ENCODE assay signal across 21 mouse cellular contexts in the genomic region with DNA sequence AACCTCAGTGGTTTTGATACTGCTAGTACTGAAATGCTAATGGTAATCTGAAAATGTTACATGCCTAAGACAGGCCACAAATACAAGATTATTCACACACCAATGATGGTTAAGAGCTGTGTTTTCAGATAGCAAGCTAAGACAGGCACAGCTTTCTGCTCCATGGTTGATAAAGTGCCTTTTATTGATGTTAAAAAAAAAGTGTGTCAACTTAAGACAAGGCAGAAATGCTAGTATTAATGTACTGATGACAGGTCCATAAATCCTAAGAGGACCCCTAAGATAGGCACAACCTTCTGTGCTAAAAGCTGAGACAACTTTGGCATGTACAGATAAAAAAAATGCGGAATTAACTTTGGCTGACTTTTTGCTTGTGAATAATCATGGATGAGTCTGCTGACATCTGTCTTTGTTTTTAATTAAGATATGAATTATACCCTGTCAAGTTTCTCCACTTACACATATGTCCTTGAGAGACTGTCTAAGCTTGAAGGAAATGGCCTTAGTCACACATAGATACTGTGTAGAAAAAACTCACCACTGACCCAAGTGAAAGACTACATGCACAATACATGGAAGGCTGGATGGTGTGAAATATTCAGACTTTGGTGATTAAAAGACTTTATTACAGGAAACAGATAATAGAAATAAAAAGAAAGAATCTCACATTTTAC.
"Had no signal": no experiment of that assay in that cellular context is flagged by ENCODE, and none has a peak within 500 bp of the region (broad histone marks: within the 10 kb centered on the region; RNA-seq: fewer than 3 reads in every experiment).

No protein-coding gene starts in this region.

- H3K36me3 ChIP-seq: limb, embryonic 12.5 days; liver, embryonic 12.5 days; liver, embryonic 15.5 days; midbrain, embryonic 12.5 days; midbrain, embryonic 15.5 days; neural tube, embryonic 12.5 days; neural tube, embryonic 15.5 days; stomach, embryonic 15.5 days had no signal

- H3K9ac ChIP-seq: limb, embryonic 12.5 days; liver, embryonic 12.5 days; liver, embryonic 15.5 days; midbrain, embryonic 12.5 days; midbrain, embryonic 15.5 days; neural tube, embryonic 12.5 days; neural tube, embryonic 15.5 days; stomach, embryonic 15.5 days had no signal

- ATAC-seq: liver, embryonic 12.5 days; midbrain, embryonic 15.5 days had no signal

- H3K4me1 ChIP-seq: limb, embryonic 12.5 days; liver, embryonic 12.5 days; liver, embryonic 15.5 days; midbrain, embryonic 12.5 days; midbrain, embryonic 15.5 days; neural tube, embryonic 12.5 days; neural tube, embryonic 15.5 days; stomach, embryonic 15.5 days had no signal

- H3K4me2 ChIP-seq: limb, embryonic 12.5 days; liver, embryonic 12.5 days; liver, embryonic 15.5 days; midbrain, embryonic 12.5 days; midbrain, embryonic 15.5 days; neural tube, embryonic 12.5 days; neural tube, embryonic 15.5 days; stomach, embryonic 15.5 days had no signal

- H3K27ac ChIP-seq: left cerebral cortex, adult 2 months; limb, embryonic 12.5 days; liver, embryonic 12.5 days; liver, embryonic 15.5 days; macrophage; midbrain, embryonic 12.5 days; midbrain, embryonic 15.5 days; neural tube, embryonic 12.5 days; neural tube, embryonic 15.5 days; stomach, embryonic 15.5 days had no signal

- H3K27me3 ChIP-seq: limb, embryonic 12.5 days; liver, embryonic 12.5 days; liver, embryonic 15.5 days; midbrain, embryonic 12.5 days; midbrain, embryonic 15.5 days; neural tube, embryonic 12.5 days; neural tube, embryonic 15.5 days; stomach, embryonic 15.5 days had no signal

- H3K4me3 ChIP-seq: left cerebral cortex, adult 2 months; limb, embryonic 12.5 days; liver, embryonic 12.5 days; liver, embryonic 15.5 days; midbrain, embryonic 12.5 days; midbrain, embryonic 15.5 days; neural tube, embryonic 12.5 days; neural tube, embryonic 15.5 days; stomach, embryonic 15.5 days had no signal

- H3K9me3 ChIP-seq: limb, embryonic 12.5 days; liver, embryonic 12.5 days; liver, embryonic 15.5 days; midbrain, embryonic 12.5 days; midbrain, embryonic 15.5 days; neural tube, embryonic 12.5 days; neural tube, embryonic 15.5 days; stomach, embryonic 15.5 days had no signal

- DNase-seq: kidney, adult 11 months; kidney, adult 9 months; kidney, postnatal 25 days; layer of hippocampus, postnatal 36 days; liver; lung, adult 18-20 months; lung, postnatal 14 days; right cerebral cortex, adult 18-20 months; right cerebral cortex, postnatal 14 days; spleen, adult 18-20 months; thymus, postnatal 25 days had no signal
